Mouse (Mus musculus): Measurements from ENCODE around the gene Alox5ap.

GRCm38 (mm10) chr5:149252303-149252702 lies 12.3 kb upstream of the Alox5ap start:
- TF ChIP-seq CTCF (IDR thresholded peaks at IDR 0.05; ENCODE audit: control insufficient read depth, insufficient read depth, insufficient read length) (no peak), USF1 (IDR thresholded peaks at IDR 0.05; ENCODE audit: low read depth) (no peak), MYOG (IDR thresholded peaks at IDR 0.05; ENCODE audit: control insufficient read depth, extremely low read depth, insufficient read length) (no peak)
